Mouse (Mus musculus) bone marrow, adult 2 months (tissue): ENCODE data around the gene Tnk1.

ENCODE experiments used
- CTCF ChIP-seq: fragments of 200-500 bp; IDR thresholded peaks from 2 replicates; pipeline ENCODE4 v1.5.1; 2011; ENCODE audit warnings: low read length, control low read depth; ENCODE audit not compliant: control insufficient read depth, insufficient read depth
- POLR2A ChIP-seq: fragments of 200-500 bp; IDR thresholded peaks from 2 replicates; pipeline ENCODE4 v1.6.1; 2011; ENCODE audit warnings: low read depth, mild to moderate bottlenecking, control low read depth, low read length, borderline replicate concordance; ENCODE audit not compliant: control insufficient read depth

DNA sequence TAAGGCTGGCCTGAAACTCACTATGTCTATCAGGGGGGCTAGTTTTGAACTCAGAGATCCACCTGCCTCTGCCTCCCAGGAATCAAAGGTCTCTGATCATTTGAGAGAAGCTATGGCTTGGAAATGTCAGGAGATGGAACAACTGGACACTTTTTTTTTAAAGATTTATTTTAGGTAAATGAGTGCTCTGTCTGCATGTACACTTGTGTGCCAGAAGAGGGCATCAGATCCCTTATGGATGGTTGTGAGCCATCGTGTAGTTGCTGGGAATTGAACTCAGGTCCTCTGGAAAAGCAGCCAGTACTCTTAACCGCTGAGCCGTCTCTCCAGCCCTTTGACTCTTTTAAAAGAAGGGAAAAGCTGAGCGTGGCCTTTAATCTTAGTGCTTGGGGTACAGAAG, 52.2 kb downstream of the Tnk1 start:
- TF ChIP-seq CTCF: no peak
- no peak for TF ChIP-seq POLR2A
